Mouse (Mus musculus) midbrain, embryonic 12.5 days (tissue): Measurements from ENCODE around the gene Pdzk1. TPM values are rescaled to one million over a fixed set of nuclear protein-coding genes. Genes with fewer than 3 reads are reported as not detected.

ENCODE experiments used
- ATAC-seq: fragments of 200-750 bp; cut with Nextera tagmentation; 2 replicates; pipeline ENCODE4 v1.8.0; 2017; ENCODE audit warnings: low read depth, moderate TSS enrichment, moderate library complexity; ENCODE audit not compliant: low FRiP score
- H3K27ac ChIP-seq: fragments of 300-500 bp; sonication (generic); replicated peaks from 2 replicates; pipeline ENCODE4 v1.5.1; 2016; ENCODE audit warnings: mild to moderate bottlenecking
- H3K27me3 ChIP-seq: fragments of 300-500 bp; sonication (generic); 2 replicates; pipeline ENCODE4 v1.6.1; 2016; ENCODE audit warnings: mild to moderate bottlenecking
- H3K36me3 ChIP-seq: fragments of 300-500 bp; sonication (generic); 2 replicates; pipeline ENCODE4 v1.6.1; 2016
- H3K4me1 ChIP-seq: fragments of 300-500 bp; sonication (generic); 2 replicates; pipeline ENCODE4 v1.6.1; 2016
- H3K4me2 ChIP-seq: fragments of 300-500 bp; sonication (generic); replicated peaks from 2 replicates; pipeline ENCODE4 v1.6.1; 2016; ENCODE audit warnings: mild to moderate bottlenecking, moderate library complexity
- H3K4me3 ChIP-seq: fragments of 300-500 bp; sonication (generic); 2 replicates; pipeline ENCODE4 v1.5.1; 2016; ENCODE audit warnings: mild to moderate bottlenecking
- H3K9ac ChIP-seq: fragments of 300-500 bp; sonication (generic); replicated peaks from 2 replicates; pipeline ENCODE4 v1.6.1; 2016; ENCODE audit warnings: mild to moderate bottlenecking, moderate library complexity
- H3K9me3 ChIP-seq: fragments of 300-500 bp; sonication (generic); 2 replicates; pipeline ENCODE4 v1.6.1; 2016; ENCODE audit warnings: mild to moderate bottlenecking
- WGBS: fragments of 180-500 bp; shearing (Covaris S2); methylation state at CpG from one replicate; pipeline ENCODE4 v1.1.7; 2016; 5-methylcytosine and 5-hydroxymethylcytosine counted together
- polyA plus RNA-seq: library from polyadenylated mRNA; unstranded; fragments of >200 nt; fragmentation: Nextera tagmentation; extraction: Ambion mirVana; gene quantifications from 2 replicates; pipeline ENCODE4 v1.2.1, GENCODE M21; 2016

Pdzk1 gene
- polyA plus RNA-seq, 1 experiment from 2014 or later: not detected

DNA sequence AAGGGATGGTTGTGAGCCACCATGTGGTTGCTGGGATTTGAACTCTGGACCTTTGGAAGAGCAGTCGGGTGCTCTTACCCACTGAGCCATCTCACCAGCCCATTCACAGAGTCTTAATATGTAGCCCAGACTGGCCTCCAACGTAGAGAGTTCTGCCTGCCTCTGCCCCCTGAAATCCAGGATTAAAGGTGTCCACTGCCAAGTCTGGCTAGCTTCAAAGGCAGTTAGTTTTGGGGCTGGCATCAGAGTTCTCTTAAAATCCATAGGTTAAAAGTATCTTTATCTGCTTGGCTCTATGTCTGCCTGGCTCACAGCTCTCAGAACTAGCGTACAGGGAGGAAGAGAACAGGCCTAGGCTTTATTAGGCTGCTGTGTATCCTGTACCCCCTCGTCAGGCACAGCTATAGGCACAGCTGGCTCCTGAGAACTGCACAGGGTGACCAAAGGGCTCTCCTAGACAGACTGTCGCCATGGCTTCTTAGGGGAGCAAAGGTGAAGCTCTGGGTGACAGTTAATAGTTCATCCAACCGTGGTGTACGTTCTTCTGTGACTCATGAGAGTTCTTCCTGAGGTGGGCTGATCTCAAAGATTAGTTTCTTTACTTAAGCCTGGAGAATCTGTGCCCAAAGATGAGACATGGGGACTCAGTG lies 10.0 kb downstream of the Pdzk1 start:
- Histone ChIP-seq H3K4me3 (no peak overlapping the region), H3K27ac (no peak overlapping the region), H3K4me2 (no peak overlapping the region), H3K4me1 (no peaks in the 10 kb centered on the region), H3K36me3 (no peaks in the 10 kb centered on the region), H3K9ac (no peak overlapping the region), H3K9me3 (no peaks in the 10 kb centered on the region), H3K27me3 (no peaks in the 10 kb centered on the region; the same call in 1 of the 2 replicates)
- 87% methylated on average over 7 of the region's 7 CpGs for WGBS
- ATAC-seq: no peak

- no peak for ATAC-seq
- Histone ChIP-seq H3K27ac (no peak overlapping the region), H3K9me3 (no peaks in the 10 kb centered on the region), H3K27me3 (no peaks in the 10 kb centered on the region), H3K9ac (no peak overlapping the region), H3K36me3 (no peaks in the 10 kb centered on the region), H3K4me1 (no peaks in the 10 kb centered on the region), H3K4me2 (no peak overlapping the region), H3K4me3 (no peak overlapping the region)
- 95% methylated on average over 6 of the region's 6 CpGs for WGBS
Measured at GRCm38 (mm10) chr3:96845191-96845590, 16.1 kb downstream of the Pdzk1 start.

- Histone ChIP-seq H3K4me2 (no peak overlapping the region), H3K4me3 (no peak overlapping the region), H3K27ac (no peak overlapping the region), H3K9ac (no peak overlapping the region), H3K27me3 (no peaks in the 10 kb centered on the region), H3K9me3 (no peaks in the 10 kb centered on the region), H3K36me3 (no peaks in the 10 kb centered on the region), H3K4me1 (no peaks in the 10 kb centered on the region)
- ATAC-seq: no peak
- 91% methylated on average over 9 of the region's 9 CpGs for WGBS
Measured at GRCm38 (mm10) chr3:96845806-96846205, 16.7 kb downstream of the Pdzk1 start.

- ATAC-seq: no peak
- H3K27ac ChIP-seq: no peak overlapping the region
- no peaks in the 10 kb centered on the region for H3K36me3 ChIP-seq
- WGBS: 89% methylated on average over 12 of the region's 12 CpGs
- H3K27me3 ChIP-seq: no peaks in the 10 kb centered on the region
- H3K4me2 ChIP-seq: no peak overlapping the region
- H3K9me3 ChIP-seq: no peaks in the 10 kb centered on the region
- no peak overlapping the region for H3K4me3 ChIP-seq
- no peak overlapping the region for H3K9ac ChIP-seq
- H3K4me1 ChIP-seq: no peaks in the 10 kb centered on the region
Measured at GRCm38 (mm10) chr3:96846985-96847384, 17.9 kb downstream of the Pdzk1 start.

GRCm38 (mm10) chr3:96847661-96848060 lies 18.6 kb downstream of the Pdzk1 start:
- no peaks in the 10 kb centered on the region for H3K9me3 ChIP-seq
- no peaks in the 10 kb centered on the region for H3K27me3 ChIP-seq
- 50% methylated on average over 6 of the region's 6 CpGs for WGBS

DNA sequence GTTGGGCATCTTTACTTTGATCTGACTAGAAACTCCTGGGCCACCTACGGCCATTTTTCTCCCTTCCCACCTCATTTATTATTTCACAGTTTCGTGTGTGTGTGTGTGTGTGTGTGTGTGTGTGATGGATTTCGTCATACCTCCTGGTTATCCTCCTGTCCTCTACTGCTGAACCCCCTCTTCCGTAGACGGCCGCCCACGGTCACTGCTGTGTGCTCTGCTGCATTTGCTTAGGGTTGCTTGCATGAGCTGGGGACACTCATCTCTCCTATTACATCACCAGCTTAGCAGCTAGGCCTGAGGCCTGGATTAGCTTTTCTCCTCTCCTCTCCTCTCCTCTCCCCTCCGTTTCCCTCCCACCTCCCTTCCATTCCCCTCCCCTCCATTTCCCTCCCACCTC lies 19.4 kb downstream of the Pdzk1 start:
- no peak overlapping the region for H3K4me3 ChIP-seq
- H3K27me3 ChIP-seq: no peaks in the 10 kb centered on the region
- no peak for ATAC-seq
- no peak overlapping the region for H3K9ac ChIP-seq
- no peak overlapping the region for H3K27ac ChIP-seq
- no peak overlapping the region for H3K4me2 ChIP-seq
- H3K9me3 ChIP-seq: no peaks in the 10 kb centered on the region
- no peaks in the 10 kb centered on the region for H3K36me3 ChIP-seq
- no peaks in the 10 kb centered on the region for H3K4me1 ChIP-seq
- WGBS: 94% methylated on average over 7 of the region's 8 CpGs

More at GRCm38 (mm10) chr3:96847661-96848060, 18.6 kb downstream of the Pdzk1 start:
- Histone ChIP-seq H3K36me3 (no peaks in the 10 kb centered on the region), H3K4me2 (no peak overlapping the region), H3K27ac (no peak overlapping the region), H3K4me1 (no peaks in the 10 kb centered on the region), H3K4me3 (no peak overlapping the region), H3K9ac (no peak overlapping the region)
- no peak for ATAC-seq

- Histone ChIP-seq H3K27ac (no peak overlapping the region), H3K4me3 (no peak overlapping the region)
- 86% methylated on average over 2 of the region's 2 CpGs for WGBS
Measured at GRCm38 (mm10) chr3:96849168-96849727, 20.2 kb downstream of the Pdzk1 start.

DNA sequence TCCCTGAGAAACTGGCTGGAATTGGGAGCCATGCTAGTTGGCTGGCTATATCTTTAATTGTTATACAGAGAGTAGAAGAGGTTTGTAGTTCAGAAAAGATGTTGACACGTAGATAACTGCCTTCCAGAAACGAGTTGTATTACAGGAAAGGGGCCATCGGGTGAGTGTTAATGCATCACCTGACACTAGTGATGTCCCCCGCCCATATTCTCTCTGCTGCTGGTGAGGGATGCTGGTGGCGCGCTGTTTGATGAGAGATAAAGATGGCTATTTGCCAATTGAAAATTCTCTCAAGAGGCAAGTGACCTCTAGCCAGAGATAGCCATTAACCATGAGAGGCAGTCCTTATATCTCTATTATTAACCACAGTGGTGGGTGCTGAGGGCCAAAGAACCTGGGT lies 23.5 kb downstream of the Pdzk1 start:
- H3K27ac ChIP-seq: no peak overlapping the region
- 84% methylated on average over 6 of the region's 6 CpGs for WGBS
- no peak for ATAC-seq
- no peak overlapping the region for H3K9ac ChIP-seq
- H3K9me3 ChIP-seq: no peaks in the 10 kb centered on the region
- no peak overlapping the region for H3K4me2 ChIP-seq
- no peaks in the 10 kb centered on the region for H3K36me3 ChIP-seq
- no peak overlapping the region for H3K4me3 ChIP-seq
- H3K27me3 ChIP-seq: no peaks in the 10 kb centered on the region
- no peaks in the 10 kb centered on the region for H3K4me1 ChIP-seq

More at GRCm38 (mm10) chr3:96849168-96849727, 20.2 kb downstream of the Pdzk1 start:
- no peaks in the 10 kb centered on the region for H3K9me3 ChIP-seq
- no peaks in the 10 kb centered on the region for H3K27me3 ChIP-seq
- H3K4me1 ChIP-seq: no peaks in the 10 kb centered on the region
- H3K36me3 ChIP-seq: no peaks in the 10 kb centered on the region
- ATAC-seq: no peak
- H3K4me2 ChIP-seq: no peak overlapping the region
- no peak overlapping the region for H3K9ac ChIP-seq

- no peaks in the 10 kb centered on the region for H3K4me1 ChIP-seq
- no peak for ATAC-seq
- no peak overlapping the region for H3K9ac ChIP-seq
- H3K9me3 ChIP-seq: no peaks in the 10 kb centered on the region
- no peaks in the 10 kb centered on the region for H3K36me3 ChIP-seq
- 89% methylated on average over 4 of the region's 4 CpGs for WGBS
- no peak overlapping the region for H3K4me3 ChIP-seq
- H3K27me3 ChIP-seq: no peaks in the 10 kb centered on the region
- no peak overlapping the region for H3K27ac ChIP-seq
- H3K4me2 ChIP-seq: no peak overlapping the region
Measured at GRCm38 (mm10) chr3:96854376-96854775, 25.3 kb downstream of the Pdzk1 start.

DNA sequence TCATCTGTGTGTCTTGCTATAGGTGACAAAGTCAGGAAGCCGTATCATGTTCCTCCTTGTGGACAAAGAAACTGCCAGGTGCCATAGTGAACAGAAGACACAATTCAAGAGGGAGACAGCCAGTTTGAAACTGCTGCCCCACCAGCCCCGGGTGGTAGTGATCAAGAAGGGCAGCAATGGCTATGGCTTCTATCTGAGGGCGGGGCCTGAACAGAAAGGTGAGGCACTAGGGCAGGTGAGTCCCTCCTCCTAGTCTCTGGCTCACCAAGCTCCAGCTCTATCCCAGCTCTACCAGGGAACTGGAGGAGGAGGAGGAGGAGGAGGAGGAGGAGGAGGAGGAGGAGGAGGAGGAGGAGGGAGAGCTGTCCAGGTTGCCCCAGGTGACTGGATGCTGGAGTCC lies 26.7 kb downstream of the Pdzk1 start:
- ATAC-seq: no peak
- H3K9ac ChIP-seq: no peak overlapping the region
- H3K4me3 ChIP-seq: no peak overlapping the region
- H3K36me3 ChIP-seq: 0 out of 2 replicates have a peak, but pooled peaks cover 7% of the 10 kb centered on the region
- 84% methylated on average over 3 of the region's 3 CpGs for WGBS
- no peak overlapping the region for H3K27ac ChIP-seq
- no peaks in the 10 kb centered on the region for H3K9me3 ChIP-seq
- H3K4me2 ChIP-seq: no peak overlapping the region
- no peaks in the 10 kb centered on the region for H3K27me3 ChIP-seq
- H3K4me1 ChIP-seq: no peaks in the 10 kb centered on the region

GRCm38 (mm10) chr3:96860498-96860897 lies 31.4 kb downstream of the Pdzk1 start:
- Histone ChIP-seq H3K4me2 (no peak overlapping the region), H3K36me3 (0 out of 2 replicates have a peak, but pooled peaks cover 7% of the 10 kb centered on the region), H3K9me3 (no peaks in the 10 kb centered on the region), H3K9ac (no peak overlapping the region), H3K27me3 (no peaks in the 10 kb centered on the region), H3K27ac (no peak overlapping the region), H3K4me3 (no peak overlapping the region), H3K4me1 (no peaks in the 10 kb centered on the region)
- no peak for ATAC-seq
- 94% methylated on average over 5 of the region's 5 CpGs for WGBS

DNA sequence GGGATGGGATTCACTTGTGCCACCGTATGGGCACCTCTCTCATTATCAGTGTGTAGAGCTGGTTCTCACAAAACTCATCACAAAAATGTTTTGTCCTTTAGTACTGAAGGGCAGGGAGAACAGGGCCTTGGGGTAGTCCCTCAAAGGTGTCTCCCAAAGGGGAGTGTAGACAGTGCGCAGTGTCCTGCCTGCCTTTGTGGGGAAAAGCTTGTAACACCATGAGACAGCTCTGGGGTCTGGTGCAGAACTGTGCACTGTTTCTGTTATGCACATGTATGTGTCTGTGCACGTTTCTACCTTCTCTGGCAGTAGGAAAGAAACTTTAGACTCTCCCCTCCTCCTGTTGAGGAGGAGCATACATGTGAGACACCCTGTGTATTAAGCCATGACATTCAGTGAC lies 38.8 kb downstream of the Pdzk1 start:
- no peak for ATAC-seq
- Histone ChIP-seq H3K27ac (no peak overlapping the region), H3K9me3 (no peaks in the 10 kb centered on the region), H3K4me2 (no peak overlapping the region), H3K27me3 (no peaks in the 10 kb centered on the region), H3K9ac (no peak overlapping the region), H3K36me3 (peaks cover 43% of the 10 kb centered on the region), H3K4me1 (no peaks in the 10 kb centered on the region), H3K4me3 (no peak overlapping the region)
- 93% methylated on average over 3 of the region's 3 CpGs for WGBS

DNA sequence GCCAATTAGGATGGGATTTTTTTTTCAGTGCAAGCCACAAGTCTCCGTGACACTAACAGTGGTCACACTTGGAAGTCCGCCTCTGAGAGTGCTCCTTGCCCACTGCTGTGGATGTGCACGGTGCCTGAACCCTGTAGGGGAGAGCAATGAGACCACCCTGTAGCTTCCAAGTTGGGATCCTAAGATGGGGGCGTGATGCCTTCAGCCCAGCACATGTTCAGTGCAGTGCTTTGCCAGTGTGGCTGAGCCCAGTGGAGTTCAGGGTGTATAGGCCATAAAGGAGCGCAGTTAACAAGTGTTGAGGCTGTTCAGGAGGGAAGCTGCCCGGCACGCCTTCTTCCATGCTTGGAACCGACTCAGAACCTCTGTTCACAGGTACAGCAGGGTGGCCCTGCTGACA lies 39.5 kb downstream of the Pdzk1 start:
- no peak overlapping the region for H3K4me3 ChIP-seq
- no peaks in the 10 kb centered on the region for H3K4me1 ChIP-seq
- peaks cover 50% of the 10 kb centered on the region for H3K36me3 ChIP-seq
- no peak overlapping the region for H3K27ac ChIP-seq
- H3K9ac ChIP-seq: no peak overlapping the region
- no peak for ATAC-seq
- no peaks in the 10 kb centered on the region for H3K9me3 ChIP-seq
- H3K27me3 ChIP-seq: no peaks in the 10 kb centered on the region
- no peak overlapping the region for H3K4me2 ChIP-seq
- WGBS: 92% methylated on average over 8 of the region's 8 CpGs
